Mouse (Mus musculus) midbrain, embryonic 14.5 days (tissue): ENCODE measurements around the gene Stox2. TPM values are rescaled to one million over a fixed set of nuclear protein-coding genes. Genes with fewer than 3 reads are reported as not detected.
"Not testable (repeated sequence)": the region's sequence is repeated elsewhere in the genome, so short reads cannot be mapped to it uniquely, and the experiment has no call there.

Experiments
- ATAC-seq: fragments of 200-750 bp; cut with Nextera tagmentation; 2 replicates; pipeline ENCODE4 v1.8.0; 2017; ENCODE audit warnings: moderate number of reproducible peaks, moderate library complexity; ENCODE audit not compliant: low FRiP score, low TSS enrichment
- DNase-seq: peaks from one replicate; pipeline ENCODE4 v3.0.0-alpha.2; 2015
- H3K27ac ChIP-seq: fragments of 300-500 bp; sonication (generic); replicated peaks from 2 replicates; pipeline ENCODE4 v1.5.1; 2014; ENCODE audit warnings: mild to moderate bottlenecking, low read depth, low read length, moderate library complexity
- H3K27me3 ChIP-seq: fragments of 300-500 bp; sonication (generic); 2 replicates; pipeline ENCODE4 v1.6.1; 2014; ENCODE audit warnings: low read length, control low read depth, mixed read lengths; ENCODE audit not compliant: control insufficient read depth, insufficient read depth
- H3K36me3 ChIP-seq: fragments of 300-500 bp; sonication (generic); 2 replicates; pipeline ENCODE4 v1.6.1; 2014; ENCODE audit warnings: low read length, control low read depth; ENCODE audit not compliant: control insufficient read depth, insufficient read depth
- H3K4me1 ChIP-seq: fragments of 300-500 bp; sonication (generic); 2 replicates; pipeline ENCODE4 v1.6.1; 2014; ENCODE audit warnings: mild to moderate bottlenecking, antibody characterized with exemption, low read length, control low read depth; ENCODE audit not compliant: control insufficient read depth, insufficient read depth
- H3K4me2 ChIP-seq: fragments of 300-500 bp; sonication (generic); 2 replicates; pipeline ENCODE4 v1.6.1; 2014; ENCODE audit warnings: mild to moderate bottlenecking, low read length, moderate library complexity
- H3K4me3 ChIP-seq: fragments of 300-500 bp; sonication (generic); replicated peaks from 2 replicates; pipeline ENCODE4 v1.5.1; 2014; ENCODE audit warnings: low read depth, low read length
- H3K9ac ChIP-seq: fragments of 300-500 bp; sonication (generic); replicated peaks from 2 replicates; pipeline ENCODE4 v1.6.1; 2014; ENCODE audit warnings: mild to moderate bottlenecking, low read length, moderate library complexity
- H3K9me3 ChIP-seq: fragments of 300-500 bp; sonication (generic); 2 replicates; pipeline ENCODE4 v1.6.1; 2016; ENCODE audit warnings: low read length, control low read depth, mixed read lengths; ENCODE audit not compliant: control insufficient read depth
- WGBS: fragments of 180-500 bp; shearing (Covaris S2); extraction: QIAGEN DNeasy Blood & Tissue Kit; methylation state at CpG from one replicate; pipeline ENCODE4 v1.1.7; 2014; 5-methylcytosine and 5-hydroxymethylcytosine counted together
- polyA plus RNA-seq: library from polyadenylated mRNA; unstranded; fragments of >200 nt; fragmentation: Nextera tagmentation; extraction: Ambion mirVana; gene quantifications from 2 replicates; pipeline ENCODE4 v1.2.1, GENCODE M21; 2014

The Stox2 gene
- polyA plus RNA-seq, 1 experiment from 2014 or later, result 53.9 TPM

GRCm38 (mm10) chr8:47459216-47459749 is 13.1 kb upstream of the Stox2 start:
- 91% methylated on average over 6 of the region's 6 CpGs for WGBS
- Histone ChIP-seq H3K4me1 (no peaks in the 10 kb centered on the region), H3K36me3 (no peaks in the 10 kb centered on the region), H3K4me2 (no peak overlapping the region), H3K9me3 (0 out of 2 replicates have a peak, but pooled peaks cover 5% of the 10 kb centered on the region), H3K9ac (no peak overlapping the region), H3K4me3 (no peak overlapping the region), H3K27me3 (no peaks in the 10 kb centered on the region), H3K27ac (no peak overlapping the region)
- ATAC-seq (no peak), DNase-seq (no peak)

- H3K9ac ChIP-seq, result no peak overlapping the region
- ATAC-seq (no peak), DNase-seq (no peak)
- no peak overlapping the region for H3K27ac ChIP-seq
- H3K4me2 ChIP-seq, result no peak overlapping the region
- 0 out of 2 replicates have a peak, but pooled peaks cover 5% of the 10 kb centered on the region for H3K9me3 ChIP-seq
- H3K4me3 ChIP-seq, result no peak overlapping the region
- H3K36me3 ChIP-seq, result no peaks in the 10 kb centered on the region
- 94% methylated on average over 10 of the region's 10 CpGs for WGBS
- no peaks in the 10 kb centered on the region for H3K27me3 ChIP-seq
- H3K4me1 ChIP-seq, result no peaks in the 10 kb centered on the region
Measured at GRCm38 (mm10) chr8:47458591-47458990, 12.4 kb upstream of the Stox2 start.

- H3K27me3 ChIP-seq, result not testable (repeated sequence)
Measured at GRCm38 (mm10) chr8:47449211-47449610, 3.0 kb upstream of the Stox2 start.

GRCm38 (mm10) chr8:47439271-47439670 is 6.9 kb downstream of the Stox2 start:
- H3K4me2 ChIP-seq, result no peak overlapping the region
- DNase-seq (no peak), ATAC-seq (no peak)
- WGBS, result 59% methylated on average over 12 of the region's 12 CpGs
- H3K4me1 ChIP-seq, result no peaks in the 10 kb centered on the region
- no peak overlapping the region for H3K9ac ChIP-seq
- no peaks in the 10 kb centered on the region for H3K36me3 ChIP-seq
- no peak overlapping the region for H3K4me3 ChIP-seq
- H3K27ac ChIP-seq, result no peak overlapping the region
- no peaks in the 10 kb centered on the region for H3K9me3 ChIP-seq
- no peaks in the 10 kb centered on the region for H3K27me3 ChIP-seq

More at GRCm38 (mm10) chr8:47449211-47449610, 3.0 kb upstream of the Stox2 start:
- H3K4me2 ChIP-seq, H3K9me3 ChIP-seq, DNase-seq, H3K36me3 ChIP-seq, H3K4me1 ChIP-seq, H3K27ac ChIP-seq, H3K4me3 ChIP-seq, H3K9ac ChIP-seq, ATAC-seq: not testable (repeated sequence)
- WGBS, result 97% methylated on average over 2 of the region's 2 CpGs

- no peak for ATAC-seq
- no peak overlapping the region for H3K27ac ChIP-seq
- H3K4me1 ChIP-seq, result no peaks in the 10 kb centered on the region
- H3K36me3 ChIP-seq, result no peaks in the 10 kb centered on the region
- whole genome bisulfite sequencing, result 80% methylated on average over 6 of the region's 6 CpGs
- H3K4me2 ChIP-seq, result no peak overlapping the region
- no peak for DNase-seq
- H3K27me3 ChIP-seq, result no peaks in the 10 kb centered on the region
- H3K9me3 ChIP-seq, result no peaks in the 10 kb centered on the region
- H3K9ac ChIP-seq, result no peak overlapping the region
- no peak overlapping the region for H3K4me3 ChIP-seq
Measured at GRCm38 (mm10) chr8:47437976-47438375, 8.2 kb downstream of the Stox2 start.

- 94% methylated on average over 2 of the region's 2 CpGs for WGBS
- H3K27ac ChIP-seq, result no peak overlapping the region
- no peak overlapping the region for H3K9ac ChIP-seq
- ATAC-seq, result 0 out of 2 replicates have a peak, but pooled peaks have one; percentile 14
- H3K4me3 ChIP-seq, result no peak overlapping the region
- H3K36me3 ChIP-seq, result no peaks in the 10 kb centered on the region
- no peaks in the 10 kb centered on the region for H3K27me3 ChIP-seq
- H3K4me2 ChIP-seq, result no peak overlapping the region
- DNase-seq, result no peak
- no peaks in the 10 kb centered on the region for H3K4me1 ChIP-seq
- H3K9me3 ChIP-seq, result no peaks in the 10 kb centered on the region
Measured at GRCm38 (mm10) chr8:47435861-47436260, 10.3 kb downstream of the Stox2 start.

- no peak overlapping the region for H3K4me2 ChIP-seq
- no peak overlapping the region for H3K4me3 ChIP-seq
- no peaks in the 10 kb centered on the region for H3K36me3 ChIP-seq
- DNase-seq (no peak), ATAC-seq (no peak)
- no peaks in the 10 kb centered on the region for H3K27me3 ChIP-seq
- no peaks in the 10 kb centered on the region for H3K4me1 ChIP-seq
- no peak overlapping the region for H3K27ac ChIP-seq
- WGBS, result 84% methylated on average over 4 of the region's 4 CpGs
- no peaks in the 10 kb centered on the region for H3K9me3 ChIP-seq
- no peak overlapping the region for H3K9ac ChIP-seq
Measured at GRCm38 (mm10) chr8:47435412-47435811, 10.8 kb downstream of the Stox2 start.

- Histone ChIP-seq H3K4me3 (no peak overlapping the region), H3K9ac (no peak overlapping the region), H3K4me1 (no peaks in the 10 kb centered on the region), H3K27me3 (no peaks in the 10 kb centered on the region), H3K4me2 (no peak overlapping the region), H3K9me3 (no peaks in the 10 kb centered on the region), H3K36me3 (no peaks in the 10 kb centered on the region), H3K27ac (no peak overlapping the region)
- no peak for ATAC-seq
- 74% methylated on average over 4 of the region's 4 CpGs for WGBS
- peak; percentile 29 for DNase-seq
Measured at GRCm38 (mm10) chr8:47431263-47431662, 14.9 kb downstream of the Stox2 start.

GRCm38 (mm10) chr8:47414258-47414525 is 32.0 kb downstream of the Stox2 start:
- not testable (repeated sequence) for H3K36me3 ChIP-seq, ATAC-seq, H3K9ac ChIP-seq, H3K27ac ChIP-seq, H3K9me3 ChIP-seq
- peaks cover 19% of the 10 kb centered on the region for H3K4me1 ChIP-seq
- peaks cover 56% of the 10 kb centered on the region for H3K27me3 ChIP-seq
- peak overlapping the region; percentile 52; the same call in 1 of the 2 replicates for H3K4me3 ChIP-seq
- peak overlapping the region; percentile 97 for H3K4me2 ChIP-seq
- 2% methylated on average over 8 of the region's 8 CpGs for WGBS
- DNase-seq, result peak; percentile 33
